Mouse (Mus musculus) activated CD4-positive, CD25-positive, alpha-beta regulatory T cell, adult 4 months (primary cell): ENCODE data around the gene Fcgr4. TPM values are rescaled to one million over a fixed set of nuclear protein-coding genes. Genes with fewer than 3 reads are reported as not detected.
"Not testable (repeated sequence)": the region's sequence is repeated elsewhere in the genome, so short reads cannot be mapped to it uniquely, and the experiment has no call there.

Experiments
- ATAC-seq: one replicate; pipeline ENCODE4 v1.8.0; 2017
- polyA plus RNA-seq, 2 experiments: library from polyadenylated mRNA; unstranded; fragments of 100-300 nt; shearing (Covaris generic); gene quantifications; one replicate each; pipeline ENCODE4 v1.2.1; 2017

Fcgr4 gene
- polyA plus RNA-seq = under 1 TPM in 1 of 2 experiments, not detected in 1; 0.40 TPM

GRCm38 (mm10) chr1:171018737-171019136, at the start of gene Fcgr4:
TSS of gene Fcgr4 (plus strand) at chr1:171018920.
- ATAC-seq = no peak

DNA sequence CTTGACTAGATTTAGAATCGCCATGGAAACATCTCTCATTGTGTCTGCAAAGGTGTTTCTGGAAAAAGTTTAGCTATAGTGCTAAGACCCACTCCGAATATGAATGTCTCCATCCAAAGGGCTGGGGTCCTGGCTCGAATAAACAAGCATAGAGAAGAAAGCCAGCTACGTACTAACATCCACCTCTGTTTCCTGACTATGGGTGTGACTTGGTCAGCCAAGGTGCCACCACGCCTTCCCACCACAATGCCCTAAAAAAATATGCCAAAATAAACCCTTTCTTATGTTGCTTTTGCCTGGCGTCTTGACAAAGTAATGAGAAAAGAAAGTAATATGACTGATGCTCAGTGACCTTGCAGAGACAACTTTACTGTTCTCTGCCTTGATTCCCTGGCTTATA, 46.2 kb upstream of the Fcgr4 start:
- no peak for ATAC-seq

DNA sequence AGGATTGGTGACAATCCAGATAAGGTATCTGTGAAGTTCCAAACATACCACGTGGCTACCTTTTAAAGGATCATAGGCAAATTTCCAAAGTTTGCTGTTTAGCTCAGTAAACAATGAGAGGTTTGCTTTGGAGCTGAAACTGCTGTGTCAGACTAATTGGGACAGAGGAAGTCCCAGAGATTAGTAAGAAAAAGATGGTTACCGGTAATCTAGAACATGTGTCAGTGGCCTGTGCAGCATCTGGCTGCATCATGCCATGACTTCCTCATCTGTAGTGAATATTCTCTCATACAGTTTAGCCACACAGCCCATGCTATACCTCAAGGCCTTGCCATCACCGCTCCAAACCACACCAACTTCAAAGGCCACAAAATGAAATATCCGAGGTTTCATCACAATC, 45.8 kb upstream of the Fcgr4 start:
- no peak for ATAC-seq

- ATAC-seq = no peak
Observed at GRCm38 (mm10) chr1:170974171-170974570, 44.5 kb upstream of the Fcgr4 start.

GRCm38 (mm10) chr1:170974736-170975135, 44.0 kb upstream of the Fcgr4 start:
- ATAC-seq = no peak

DNA sequence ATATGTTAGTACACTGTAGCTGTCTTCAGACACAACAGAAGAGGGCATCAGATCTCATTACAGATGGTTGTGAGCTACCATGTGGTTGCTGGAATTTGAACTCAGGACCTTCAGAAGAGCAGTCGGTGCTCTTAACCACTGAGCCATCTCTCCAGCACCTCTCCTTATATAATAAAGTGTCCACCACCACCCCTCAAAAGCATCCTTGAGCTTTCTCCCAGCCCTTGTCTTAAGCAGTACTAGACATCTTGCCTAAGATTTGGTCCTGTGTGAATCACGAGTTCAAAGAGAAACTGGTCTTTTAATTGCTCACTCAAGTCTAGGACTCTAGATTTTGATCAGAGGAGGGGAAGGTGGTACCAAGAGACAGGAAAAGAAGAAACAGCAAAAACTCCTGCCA, 43.4 kb upstream of the Fcgr4 start:
- not testable (repeated sequence) for ATAC-seq

GRCm38 (mm10) chr1:170975751-170976161, 43.0 kb upstream of the Fcgr4 start:
- no peak for ATAC-seq

GRCm38 (mm10) chr1:170976447-170976846, 42.3 kb upstream of the Fcgr4 start, which contains the start of gene Fcgr2b:
TSS of gene Fcgr2b (minus strand) at chr1:170976547.
- ATAC-seq = no peak

DNA sequence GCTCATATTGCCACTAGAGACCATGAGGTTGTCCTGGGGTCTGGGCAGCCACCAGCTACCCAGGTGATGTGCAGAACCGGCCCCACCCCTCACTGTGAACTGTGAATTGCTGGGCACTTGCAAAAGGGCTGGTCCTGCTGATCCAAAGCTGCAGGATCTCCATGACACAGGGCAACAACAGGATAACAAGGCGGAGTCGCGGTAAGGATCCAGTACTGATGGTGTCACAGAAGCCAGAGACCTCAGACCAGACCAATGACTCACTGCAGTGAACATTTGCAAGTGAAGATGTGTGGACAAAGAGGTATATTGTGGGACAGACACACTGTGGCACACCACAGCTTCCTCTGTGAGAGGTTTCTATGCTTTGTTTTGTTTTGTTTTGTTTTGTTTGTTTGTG, 40.1 kb upstream of the Fcgr4 start:
- ATAC-seq = no peak

DNA sequence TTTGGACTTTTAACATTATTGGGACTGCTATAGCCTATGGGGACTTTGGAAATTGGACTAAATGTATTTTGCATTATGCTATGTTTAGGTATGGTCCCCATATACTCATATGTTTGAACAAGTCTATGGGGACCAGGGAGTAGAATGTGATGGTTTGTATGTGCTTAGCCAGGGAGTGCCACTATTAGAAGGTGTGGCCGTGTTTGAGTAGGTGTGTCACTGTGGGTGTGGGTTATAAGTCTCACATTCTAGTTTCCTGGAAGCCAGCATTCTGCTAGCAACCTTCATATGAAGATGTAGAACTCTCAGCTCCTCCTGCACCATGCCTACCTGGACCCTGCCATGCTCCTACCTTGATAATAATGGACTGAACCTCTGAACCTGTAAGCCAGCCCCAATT, 37.0 kb upstream of the Fcgr4 start:
- ATAC-seq = not testable (repeated sequence)

GRCm38 (mm10) chr1:170982301-170982700, 36.4 kb upstream of the Fcgr4 start:
- no peak for ATAC-seq

DNA sequence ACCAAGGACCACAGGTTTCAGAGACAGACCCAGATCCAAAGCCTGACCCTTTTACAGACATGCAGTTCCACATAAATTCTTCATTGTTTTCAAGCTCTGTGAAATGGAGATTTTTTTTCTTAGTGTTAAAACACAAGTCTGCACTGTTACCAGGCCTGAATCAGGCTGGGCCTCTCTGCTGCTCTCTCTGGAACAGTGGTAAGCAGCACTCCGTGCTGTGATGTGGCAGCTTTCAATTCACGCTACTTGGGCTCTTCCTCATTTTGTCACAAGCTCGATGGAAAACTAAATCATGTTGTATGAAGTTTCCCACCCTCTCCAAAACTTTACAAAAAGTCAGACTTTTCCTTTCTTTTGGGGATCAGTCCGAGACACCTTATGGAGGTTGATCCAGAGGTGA, 35.7 kb upstream of the Fcgr4 start:
- ATAC-seq = no peak

DNA sequence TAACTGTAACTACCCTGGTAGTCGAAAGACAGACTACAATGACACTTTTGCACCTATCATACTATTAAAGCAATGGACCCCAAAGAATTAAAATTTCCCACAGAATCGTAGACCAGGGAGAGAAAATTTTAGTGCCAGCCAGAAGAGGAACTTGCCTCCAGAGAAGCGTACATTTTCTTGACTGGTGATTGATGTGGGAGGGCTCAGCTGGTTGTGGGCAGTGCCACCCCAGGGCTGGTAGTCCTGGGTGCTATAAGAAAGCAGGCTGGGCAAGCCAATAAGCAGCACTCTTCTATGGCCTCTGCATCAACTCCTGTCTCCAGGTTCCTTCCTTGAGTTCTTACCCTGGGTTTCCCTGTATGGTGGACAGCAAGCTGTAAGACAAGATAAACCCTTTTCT, 33.6 kb upstream of the Fcgr4 start:
- no peak for ATAC-seq

- no peak for ATAC-seq
Observed at GRCm38 (mm10) chr1:170985861-170986260, 32.9 kb upstream of the Fcgr4 start.

GRCm38 (mm10) chr1:170989656-170990055, 29.1 kb upstream of the Fcgr4 start:
- ATAC-seq = no peak

- ATAC-seq = no peak
Observed at GRCm38 (mm10) chr1:170992550-170992949, 26.2 kb upstream of the Fcgr4 start.

GRCm38 (mm10) chr1:170996034-170996433, 22.7 kb upstream of the Fcgr4 start:
- no peak for ATAC-seq

DNA sequence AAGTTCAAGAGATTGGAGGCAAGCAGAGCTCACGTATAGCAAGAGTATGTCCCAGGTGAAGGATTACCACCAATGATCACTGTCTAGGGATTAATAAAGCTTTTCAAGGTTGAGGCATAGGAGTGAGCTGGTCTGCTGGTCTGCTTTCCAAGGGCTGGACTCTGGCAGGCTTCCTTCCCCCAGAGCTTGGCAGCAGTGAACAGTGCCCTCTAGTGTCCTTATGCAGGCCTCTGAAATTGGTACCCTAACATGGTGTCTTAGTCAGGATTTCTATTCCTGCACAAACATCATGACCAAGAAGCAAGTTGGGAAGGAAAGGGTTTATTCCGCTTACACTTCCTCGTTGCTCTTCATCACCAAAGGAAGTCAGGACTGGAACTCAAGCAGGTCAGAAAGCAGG, 22.0 kb upstream of the Fcgr4 start:
- no peak for ATAC-seq

DNA sequence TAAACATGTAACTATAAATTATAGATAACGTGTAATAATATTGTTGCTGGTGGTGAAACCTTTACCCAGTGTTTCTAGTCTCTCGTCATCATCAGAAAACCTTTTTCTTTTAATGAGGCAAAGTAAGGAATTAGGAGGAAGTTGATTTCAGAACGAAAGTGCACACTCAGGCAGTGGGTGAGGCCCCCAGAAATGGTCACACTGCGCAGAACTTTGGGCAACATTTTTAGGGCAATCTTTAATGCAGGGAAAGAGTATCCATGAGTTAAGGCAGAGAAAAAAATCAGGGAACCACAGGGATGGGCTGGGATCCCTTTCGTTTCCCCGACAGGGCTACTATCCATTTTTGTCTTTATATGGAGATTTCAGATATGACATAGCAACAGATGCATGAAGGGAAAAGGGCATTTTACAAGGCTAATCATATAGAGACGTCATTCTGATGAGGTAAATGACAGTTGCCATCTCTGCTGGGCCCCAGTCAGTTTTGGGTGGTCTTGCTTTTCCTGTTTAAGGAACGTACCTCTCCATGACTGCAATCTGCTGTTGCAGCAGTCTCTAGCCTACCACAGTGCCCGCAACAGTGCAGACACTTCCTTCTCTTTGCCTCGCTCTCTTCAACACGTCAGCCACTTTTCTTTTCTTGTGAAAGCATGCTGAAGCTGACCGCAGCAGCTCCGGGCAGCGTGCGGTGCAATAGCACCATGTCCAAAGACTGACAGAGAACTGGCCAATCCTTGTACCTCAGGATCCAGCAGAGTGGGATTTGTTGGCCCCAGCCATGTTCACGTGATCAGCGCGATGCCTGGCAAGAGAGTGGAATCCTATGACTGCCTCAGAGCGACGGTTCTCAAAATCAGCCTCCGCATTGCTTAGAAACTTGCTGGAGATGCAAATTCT, 20.7 kb upstream of the Fcgr4 start:
- ATAC-seq = no peak

DNA sequence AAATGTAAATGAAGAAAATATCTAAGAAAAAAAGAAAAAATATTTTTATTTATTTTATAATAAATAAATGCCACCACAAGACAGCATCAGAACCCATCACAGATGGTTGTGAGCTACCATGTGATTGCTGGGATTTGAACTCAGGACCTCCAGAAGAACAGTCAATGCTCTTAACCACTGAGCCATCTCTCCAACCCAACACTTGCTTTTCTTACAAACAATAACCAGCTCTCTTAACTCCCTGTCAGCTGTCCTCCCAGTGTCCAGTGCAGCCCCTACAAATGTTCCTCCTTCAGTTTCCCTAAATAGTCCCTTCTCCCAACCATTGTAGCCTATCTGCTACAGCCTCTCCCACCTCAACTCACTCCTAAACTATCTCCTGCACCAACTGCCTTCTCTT, 18.9 kb upstream of the Fcgr4 start:
- ATAC-seq = no peak

DNA sequence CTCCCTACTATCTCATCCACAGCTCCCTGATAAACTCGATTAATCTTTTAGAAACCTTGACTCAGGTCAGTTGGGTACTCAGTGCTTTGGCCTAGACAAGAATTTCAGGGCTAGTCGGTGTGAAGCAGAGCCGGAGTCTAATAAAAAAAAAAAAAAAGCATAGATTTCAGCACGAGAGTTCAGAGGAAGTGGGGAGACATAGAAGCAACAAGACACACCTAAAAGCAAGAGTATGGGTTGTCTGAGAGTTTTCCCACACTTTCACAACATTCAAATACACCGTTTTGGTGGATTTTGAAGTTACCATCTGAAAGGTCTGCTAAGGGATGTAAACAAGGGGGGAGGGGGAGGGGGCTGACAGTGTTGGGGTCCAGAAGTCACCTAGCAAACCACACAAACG, 13.6 kb upstream of the Fcgr4 start:
- ATAC-seq = no peak

DNA sequence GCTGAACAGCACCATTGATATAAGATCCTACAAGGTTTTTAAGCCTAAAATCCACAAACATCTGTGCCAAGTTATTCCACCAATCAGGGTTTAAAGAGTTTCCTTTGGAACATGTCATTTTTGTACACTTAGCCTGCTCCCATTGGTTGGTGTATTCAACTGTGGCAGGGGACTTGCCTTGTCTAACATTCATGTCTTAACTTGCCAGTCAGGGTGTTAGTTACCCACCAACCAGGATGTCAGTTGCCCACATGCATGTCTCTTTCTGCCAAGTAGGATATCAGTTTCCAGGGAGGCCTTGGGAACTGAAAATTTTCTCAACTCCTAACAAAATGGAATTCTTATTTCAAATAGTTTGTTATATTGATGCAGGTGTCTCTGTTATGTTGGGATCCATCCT, 13.1 kb upstream of the Fcgr4 start:
- no peak for ATAC-seq

DNA sequence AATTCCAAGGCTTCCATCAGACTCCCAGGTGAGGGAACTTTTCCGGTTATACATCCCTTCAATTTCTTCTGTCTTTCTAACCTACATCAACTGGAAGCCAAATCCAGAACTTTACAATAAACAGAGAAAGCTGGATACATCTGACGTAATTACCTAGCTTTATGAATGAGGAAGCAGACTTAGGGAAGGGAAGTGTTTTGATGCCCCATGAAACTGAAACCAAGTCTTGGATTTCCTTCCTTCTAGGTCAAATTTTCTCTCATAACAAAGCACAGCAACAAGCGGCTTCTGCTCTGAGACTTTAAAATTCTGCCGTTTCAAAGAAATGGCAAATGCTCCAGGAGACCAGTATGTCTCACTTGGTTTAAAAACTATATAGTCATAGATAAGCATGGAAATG, 12.4 kb upstream of the Fcgr4 start:
- no peak for ATAC-seq

- ATAC-seq = no peak
Observed at GRCm38 (mm10) chr1:171006905-171007304, 11.8 kb upstream of the Fcgr4 start.

- no peak for ATAC-seq
Observed at GRCm38 (mm10) chr1:171011733-171012132, 7.0 kb upstream of the Fcgr4 start.
